Mouse (Mus musculus) cerebellum, adult 9-11 months (tissue): Measurements from ENCODE around the gene 1700018F24Rik.
"Not testable (repeated sequence)": the region's sequence is repeated elsewhere in the genome, so short reads cannot be mapped to it uniquely, and the experiment has no call there.

ENCODE experiments used
- DNase-seq: peaks from one replicate; pipeline ENCODE4 v3.0.0; 2022

Gene 1700018F24Rik

GRCm38 (mm10) chr5:145083201-145083600, 40.4 kb downstream of the 1700018F24Rik start:
- not testable (repeated sequence) for DNase-seq

- DNase-seq = peak; percentile 96
Observed at GRCm38 (mm10) chr5:145083632-145084451, 41.1 kb downstream of the 1700018F24Rik start, which contains the start of the genes Arpc1a and Kpna7. Gene Arpc1a (plus strand): TSS chr5:145083830. Gene Kpna7 (minus strand): TSS chr5:145084030.

- DNase-seq = no peak
Observed at GRCm38 (mm10) chr5:145084822-145085221, 42.0 kb downstream of the 1700018F24Rik start.

GRCm38 (mm10) chr5:145088186-145088585, 45.4 kb downstream of the 1700018F24Rik start:
- no peak for DNase-seq

GRCm38 (mm10) chr5:145089878-145090277, 47.1 kb downstream of the 1700018F24Rik start:
- DNase-seq = no peak
